Mouse (Mus musculus): ENCODE results near the gene Ldhc. TPM values are rescaled to one million over a fixed set of nuclear protein-coding genes. Genes with fewer than 3 reads are reported as not detected.

Ldhc gene
- polyA plus RNA-seq, 1 experiment from 2014 or later: 0.13 TPM

- Histone ChIP-seq H3K9ac (replicated peaks) (no peak overlapping the region), H3K4me3 (replicated peaks) (no peak overlapping the region), H3K27me3 (replicated peaks) (no peaks in the 10 kb centered on the region), H3K4me2 (no peak overlapping the region), H3K4me1 (peaks cover 26% of the 10 kb centered on the region), H3K36me3 (peaks cover 6% of the 10 kb centered on the region; the same call in 1 of the 2 replicates), H3K27ac (replicated peaks) (no peak overlapping the region), H3K9me3 (replicated peaks) (no peaks in the 10 kb centered on the region)
- ATAC-seq (ENCODE audit: low FRiP score): no peak
- 54% methylated on average over 4 of the region's 4 CpGs for WGBS
Observed at GRCm38 (mm10) chr7:46922075-46922474, 61.1 kb downstream of the Ldhc start.

Other genes with a start within 250 kb of the Ldhc start
- gene Sergef, start 221.4 kb upstream of the Ldhc start, polyA plus RNA-seq (2015; fragmentation: Nextera tagmentation; extraction: Ambion mirVana): 42.3 and 49.1 TPM in 2 replicates
- gene Tph1, start 188.7 kb upstream of the Ldhc start, polyA plus RNA-seq (2015; fragmentation: Nextera tagmentation; extraction: Ambion mirVana): 0.64 TPM in 1 of 2 replicates, not detected in the other
- gene Saal1, start 150.5 kb upstream of the Ldhc start, polyA plus RNA-seq (2015; fragmentation: Nextera tagmentation; extraction: Ambion mirVana): 12.7 and 17.3 TPM in 2 replicates
- gene Saa3, start 145.5 kb upstream of the Ldhc start, polyA plus RNA-seq (2015; fragmentation: Nextera tagmentation; extraction: Ambion mirVana): 0.29 and 0.51 TPM in 2 replicates
- not detected in 2 replicates for gene Saa4, start 128.6 kb upstream of the Ldhc start, polyA plus RNA-seq (2015; fragmentation: Nextera tagmentation; extraction: Ambion mirVana)
- gene Saa1, start 118.2 kb upstream of the Ldhc start, polyA plus RNA-seq (2015; fragmentation: Nextera tagmentation; extraction: Ambion mirVana): 0.45 and 0.65 TPM in 2 replicates
- gene Saa2, start 109.4 kb upstream of the Ldhc start, polyA plus RNA-seq (2015; fragmentation: Nextera tagmentation; extraction: Ambion mirVana): 0.24 TPM in 1 of 2 replicates, not detected in the other
- gene Hps5, start 65.1 kb upstream of the Ldhc start, polyA plus RNA-seq (2015; fragmentation: Nextera tagmentation; extraction: Ambion mirVana): 14.9 and 15.8 TPM in 2 replicates
- 37.0 and 40.9 TPM in 2 replicates for gene Gtf2h1, start 65.1 kb upstream of the Ldhc start, polyA plus RNA-seq (2015; fragmentation: Nextera tagmentation; extraction: Ambion mirVana)
- 638 and 911 TPM in 2 replicates for gene Ldha, start 19.7 kb upstream of the Ldhc start, polyA plus RNA-seq (2015; fragmentation: Nextera tagmentation; extraction: Ambion mirVana)
- 292 and 317 TPM in 2 replicates for gene Tsg101, start 58.8 kb downstream of the Ldhc start, polyA plus RNA-seq (2015; fragmentation: Nextera tagmentation; extraction: Ambion mirVana)
- gene Uevld, start 97.3 kb downstream of the Ldhc start, polyA plus RNA-seq (2015; fragmentation: Nextera tagmentation; extraction: Ambion mirVana): 4.3 and 5.2 TPM in 2 replicates
- not detected in 2 replicates for gene Gm9999, start 122.4 kb downstream of the Ldhc start, polyA plus RNA-seq (2015; fragmentation: Nextera tagmentation; extraction: Ambion mirVana)
- gene Spty2d1, start 147.2 kb downstream of the Ldhc start, polyA plus RNA-seq (2015; fragmentation: Nextera tagmentation; extraction: Ambion mirVana): 7.3 and 8.7 TPM in 2 replicates
- 25.3 and 25.4 TPM in 2 replicates for gene Tmem86a, start 189.4 kb downstream of the Ldhc start, polyA plus RNA-seq (2015; fragmentation: Nextera tagmentation; extraction: Ambion mirVana)